Mouse (Mus musculus) c-Kit-negative CD71-positive TER-119-positive erythroid progenitor cells, embryonic 14.5 days (primary cell): ENCODE results near the gene Lypd5.
A peak's percentile ranks its signal among the peaks of the same experiment; 100 is the strongest.

Source experiments
- DNase-seq: peaks from one replicate; pipeline ENCODE4 v3.0.0-alpha.2; 2013; ENCODE audit warnings: low read depth, low spot score

The Lypd5 gene

GRCm38 (mm10) chr7:24348896-24349295, at the start of gene Lypd5:
TSS of gene Lypd5 (plus strand) at chr7:24349196.
- no peak for DNase-seq

DNA sequence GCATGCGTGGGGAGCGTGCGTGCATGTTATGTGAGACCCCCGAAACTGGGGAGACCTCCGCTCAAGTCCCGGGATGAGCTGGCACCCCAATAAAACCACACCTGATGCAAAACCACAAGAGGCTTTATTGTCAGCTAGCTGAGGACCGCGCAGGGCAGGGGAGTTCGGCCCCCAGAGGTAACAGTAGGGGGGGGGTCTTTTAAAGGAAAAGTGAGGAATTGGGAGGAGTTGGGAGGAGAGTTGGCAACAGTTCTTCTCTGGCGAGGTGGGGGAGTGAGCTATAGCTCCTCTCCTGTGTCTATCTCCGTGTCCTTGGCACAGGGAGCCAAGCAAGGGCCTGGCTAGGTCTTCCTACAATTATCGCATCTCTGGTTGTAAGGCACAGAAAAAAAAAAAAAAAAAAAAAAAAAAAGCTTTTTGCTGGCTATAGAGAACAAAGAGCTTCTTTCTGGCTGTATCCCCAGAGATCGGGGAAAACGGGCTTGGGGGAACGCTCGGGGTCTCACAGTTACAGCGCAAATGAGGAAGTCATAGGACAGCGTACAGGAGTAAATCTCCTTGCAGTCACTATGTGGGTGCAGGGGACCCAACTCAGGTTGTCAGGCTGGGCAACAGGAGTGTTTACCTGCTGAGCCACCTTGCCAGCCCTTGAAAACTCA, 49.0 kb upstream of the Lypd5 start:
- DNase-seq = no peak

DNA sequence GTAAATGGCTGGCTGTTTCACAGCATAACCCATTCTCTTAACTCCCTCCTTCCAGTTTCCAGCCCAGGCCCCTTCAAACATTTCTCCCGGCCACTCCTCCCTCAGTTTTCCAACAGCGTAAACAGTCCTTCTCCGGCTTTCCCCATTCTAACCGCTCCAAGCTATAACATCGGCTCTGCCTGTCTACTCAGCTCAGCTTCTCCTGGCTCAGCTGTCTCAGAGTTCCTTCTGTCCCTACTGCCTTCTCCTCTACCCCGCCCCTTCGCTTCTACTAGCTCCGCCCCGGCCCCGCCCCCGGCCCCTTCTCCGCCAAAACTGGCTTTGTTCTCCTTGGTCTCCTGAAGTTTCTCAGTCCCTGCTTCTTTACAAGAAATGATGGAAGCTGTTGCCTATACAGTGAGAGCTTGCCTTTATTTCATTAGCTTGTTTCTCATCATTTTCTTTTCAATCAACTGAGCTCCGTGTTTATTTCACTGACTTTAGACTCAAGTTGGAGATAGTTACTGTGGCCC, 48.2 kb upstream of the Lypd5 start, which contains the start of gene Zfp61:
Gene Zfp61, minus strand, starts transcription at position 462 of the 512 bp plus-strand sequence.
- peak; percentile 31 for DNase-seq

DNA sequence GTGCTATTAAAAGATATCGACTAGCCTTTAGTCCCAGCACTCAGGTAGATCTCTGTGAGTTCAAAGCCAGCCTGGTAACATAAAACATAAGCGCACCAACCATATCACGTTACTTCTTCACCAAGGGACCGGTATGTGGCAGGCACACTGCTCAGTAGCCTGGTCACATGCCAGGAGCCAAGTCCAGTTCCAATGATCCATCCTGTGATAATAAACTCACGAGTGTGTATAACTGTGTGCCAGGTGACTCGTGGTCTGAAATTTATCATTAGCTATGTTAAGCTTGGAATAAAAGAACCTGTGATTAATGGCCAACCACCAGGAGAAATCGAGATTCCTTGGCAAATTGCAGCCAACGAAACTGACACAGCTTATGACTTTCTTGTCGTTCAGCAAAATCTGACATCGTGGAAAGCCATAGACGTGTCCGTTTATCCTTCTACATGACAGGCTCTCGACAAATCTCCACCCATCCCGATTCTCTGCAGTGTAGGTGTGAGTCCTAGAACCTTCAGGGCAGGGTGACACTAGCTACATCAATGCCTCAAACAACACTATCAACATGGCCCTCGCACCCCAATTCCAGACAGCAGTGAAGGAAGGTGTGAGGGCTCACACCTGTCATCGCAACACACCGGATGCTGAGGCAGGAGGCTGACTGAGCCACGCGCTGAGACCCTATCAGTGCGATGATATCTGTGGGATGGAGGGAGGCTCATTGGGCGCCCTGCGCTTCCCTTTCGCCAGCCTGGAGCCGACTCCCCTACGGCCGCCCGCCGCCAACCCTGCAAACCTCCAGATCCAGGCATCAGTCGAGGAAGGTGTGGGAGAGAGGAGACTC, 33.0 kb upstream of the Lypd5 start:
- DNase-seq = no peak

GRCm38 (mm10) chr7:24316567-24317092, 32.4 kb upstream of the Lypd5 start, which contains the start of gene Zfp94:
TSS of gene Zfp94 (minus strand) at chr7:24316666.
- DNase-seq = peak; percentile 69

DNA sequence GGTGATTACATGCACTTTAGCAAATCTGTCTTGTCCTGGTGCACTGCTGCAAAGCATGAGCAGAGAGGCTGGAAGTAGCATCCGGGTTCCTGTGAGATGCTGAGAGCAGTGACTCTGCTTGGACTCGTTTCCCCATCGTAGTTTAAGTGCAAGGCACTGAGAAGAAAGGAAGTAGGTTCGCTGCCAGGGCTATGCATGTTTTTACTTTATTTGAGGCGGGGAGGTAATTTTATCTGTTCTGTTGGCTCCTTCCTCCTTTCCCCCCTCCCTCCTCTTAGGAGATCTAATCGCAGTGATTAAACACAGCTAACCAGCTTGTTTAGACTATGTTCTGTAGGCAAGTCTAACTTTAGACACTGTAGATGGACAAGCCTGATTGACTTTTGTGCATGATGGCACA, 30.1 kb upstream of the Lypd5 start:
- DNase-seq = no peak

DNA sequence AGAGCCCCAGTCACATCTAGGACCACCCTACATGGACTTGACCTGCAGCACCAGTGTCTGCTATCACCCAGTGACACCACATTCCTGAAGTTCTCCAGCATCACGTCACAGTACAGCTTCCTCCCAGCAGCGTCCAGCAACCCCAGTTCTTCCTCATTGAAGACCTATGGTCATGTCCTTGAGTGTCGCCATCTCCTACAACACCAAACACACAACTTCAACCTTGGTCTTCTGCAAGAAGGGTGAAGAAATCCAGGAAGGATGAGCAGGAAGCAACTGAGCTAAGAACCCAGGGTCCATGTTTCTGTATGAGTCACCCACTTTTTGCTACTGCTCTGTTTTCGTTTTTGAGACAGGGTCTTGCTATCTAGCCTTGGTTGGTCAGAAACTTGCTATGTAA, 26.4 kb upstream of the Lypd5 start:
- DNase-seq = no peak

DNA sequence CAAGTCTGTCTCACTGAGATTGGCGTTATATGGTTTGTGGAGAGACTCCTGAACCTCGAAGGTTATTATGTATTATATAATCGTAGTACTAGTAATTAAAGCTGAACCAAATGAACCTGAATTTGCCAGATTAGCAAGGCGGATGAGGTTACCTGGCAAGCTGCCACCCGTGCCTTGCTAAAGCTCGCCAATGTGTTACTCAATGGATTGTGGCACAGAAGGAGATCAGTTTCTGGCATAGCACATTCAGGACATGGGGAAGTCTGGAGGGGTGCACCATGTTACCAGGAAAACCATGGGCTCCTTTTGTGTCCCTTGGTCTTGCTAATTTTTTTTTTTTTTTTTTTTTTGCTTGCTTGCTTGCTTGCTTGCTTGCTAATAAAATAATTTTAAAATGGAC, 23.8 kb upstream of the Lypd5 start:
- no peak for DNase-seq

GRCm38 (mm10) chr7:24325675-24326128, 23.3 kb upstream of the Lypd5 start:
- no peak for DNase-seq

GRCm38 (mm10) chr7:24326273-24327135, 22.5 kb upstream of the Lypd5 start:
- no peak for DNase-seq

DNA sequence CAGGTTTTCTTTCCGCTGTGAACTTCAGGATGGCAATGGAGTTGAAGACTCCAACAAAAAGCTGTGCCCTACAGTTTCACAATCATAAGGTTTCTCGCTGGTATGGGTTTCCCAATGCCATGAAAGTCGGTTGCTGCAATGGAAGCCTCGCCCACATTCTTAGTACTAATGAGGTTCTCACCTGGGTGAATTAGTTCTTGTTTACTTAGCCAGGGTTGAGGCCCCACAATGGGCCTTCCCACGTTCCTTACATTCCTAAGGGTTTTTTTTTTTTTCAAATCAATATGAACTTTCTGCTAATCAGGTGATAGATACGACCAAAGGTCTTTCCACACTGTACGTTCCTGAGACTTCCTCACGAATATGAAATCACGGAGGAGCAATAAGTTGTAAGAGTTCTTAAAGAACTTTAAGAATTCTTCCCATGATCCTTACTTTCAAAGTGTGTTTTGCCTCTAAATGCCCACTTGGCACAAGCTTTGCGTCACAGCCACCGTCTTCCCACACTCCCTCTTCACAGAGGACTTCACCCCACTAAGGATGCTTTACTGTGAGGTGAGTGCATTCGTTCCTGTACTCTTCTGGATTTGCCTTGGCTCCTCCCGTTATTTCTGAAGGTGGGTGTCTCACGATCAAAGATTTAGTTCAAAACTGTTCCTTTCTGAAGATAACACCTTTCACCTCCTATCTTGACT, 21.6 kb upstream of the Lypd5 start:
- no peak for DNase-seq

- no peak for DNase-seq
Measured at GRCm38 (mm10) chr7:24333304-24333986, 15.6 kb upstream of the Lypd5 start, which contains the start of gene Tescl. TSS of gene Tescl (minus strand) at chr7:24333936.

- DNase-seq = peak; percentile 60
Measured at GRCm38 (mm10) chr7:24335699-24336309, 13.2 kb upstream of the Lypd5 start.

DNA sequence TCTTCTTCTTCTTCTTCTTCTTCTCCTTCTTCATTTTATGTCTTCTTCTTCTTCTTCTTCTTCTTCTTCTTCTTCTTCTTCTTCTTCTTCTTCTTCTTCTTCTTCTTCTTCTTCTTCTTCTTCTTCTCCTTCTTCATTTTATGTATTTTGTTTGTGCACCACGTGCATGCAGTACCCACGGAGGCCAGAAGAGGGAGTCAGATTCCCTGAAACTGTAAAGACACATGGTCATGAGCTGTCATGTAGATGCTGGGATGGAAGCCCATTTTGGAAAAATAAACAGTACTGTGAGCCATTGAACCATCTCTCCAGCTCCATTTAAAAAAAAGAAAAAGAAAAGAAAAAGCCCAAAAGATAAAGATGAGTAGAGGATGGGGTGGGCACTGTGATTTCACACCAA, 10.8 kb upstream of the Lypd5 start:
- DNase-seq = no peak

DNA sequence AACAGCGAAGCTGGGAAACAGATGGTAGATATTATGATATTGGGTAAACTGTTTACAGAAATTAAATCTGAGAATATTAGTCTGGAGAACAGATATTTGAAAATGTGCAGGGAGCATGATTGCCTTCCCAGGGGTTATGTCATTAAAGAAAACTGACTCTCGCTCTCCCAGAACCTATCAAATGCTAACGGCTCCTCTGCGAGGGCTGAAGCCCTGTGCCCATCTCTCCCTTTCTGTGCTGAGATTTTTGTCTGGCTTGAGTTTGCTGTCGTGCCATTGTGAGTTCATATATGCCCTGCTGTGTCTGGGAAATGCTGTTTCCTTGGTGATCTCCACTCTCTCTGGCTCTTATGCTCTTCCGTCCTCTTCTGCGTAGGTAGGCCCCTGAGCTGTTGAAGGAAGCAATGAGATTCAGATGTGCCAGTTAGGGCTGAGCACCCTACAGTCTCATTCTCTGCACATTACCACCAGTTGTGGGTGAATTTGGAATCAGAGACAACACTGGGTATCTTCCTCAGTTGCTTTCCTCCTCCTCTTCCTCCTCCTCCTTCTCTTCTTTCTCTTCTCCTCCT, 5.2 kb upstream of the Lypd5 start:
- no peak for DNase-seq

- DNase-seq = no peak
Measured at GRCm38 (mm10) chr7:24346444-24346843, 2.6 kb upstream of the Lypd5 start.

- no peak for DNase-seq
Measured at GRCm38 (mm10) chr7:24355646-24356045, 6.7 kb downstream of the Lypd5 start.

- no peak for DNase-seq
Measured at GRCm38 (mm10) chr7:24356081-24356480, 7.1 kb downstream of the Lypd5 start.

GRCm38 (mm10) chr7:24357899-24358298, 8.9 kb downstream of the Lypd5 start:
- no peak for DNase-seq
